Mouse (Mus musculus): ENCODE data around the gene Barhl1.

Gene Barhl1

GRCm38 (mm10) chr2:28912039-28912700 lies 4.3 kb downstream of the Barhl1 start:
- DNase-seq (ENCODE audit: inconsistent age in 2 of 2, low spot score in 1 of 2): no peak

- no peak for DNase-seq (ENCODE audit: inconsistent age in 2 of 2, low spot score in 1 of 2)
These were observed 5.0 kb downstream of the Barhl1 start for GRCm38 (mm10) chr2:28911331-28912038.

- DNase-seq (ENCODE audit: inconsistent age in 2 of 2, low spot score in 1 of 2): no peak
These were observed 5.6 kb downstream of the Barhl1 start for GRCm38 (mm10) chr2:28910877-28911276.

GRCm38 (mm10) chr2:28909818-28910710 lies 6.4 kb downstream of the Barhl1 start:
- no peak for DNase-seq (ENCODE audit: inconsistent age in 2 of 2, low spot score in 1 of 2)

- DNase-seq (ENCODE audit: inconsistent age in 2 of 2, low spot score in 1 of 2): peak in 1 of 2 experiments; percentile 38
These were observed 7.2 kb downstream of the Barhl1 start for GRCm38 (mm10) chr2:28909186-28909817.

- DNase-seq (ENCODE audit: inconsistent age in 2 of 2, low spot score in 1 of 2): peak; percentile 20 to 83
These were observed 7.9 kb downstream of the Barhl1 start for GRCm38 (mm10) chr2:28908389-28909153.

- no peak for DNase-seq (ENCODE audit: inconsistent age in 2 of 2, low spot score in 1 of 2)
These were observed 8.6 kb downstream of the Barhl1 start for GRCm38 (mm10) chr2:28907691-28908388.

GRCm38 (mm10) chr2:28905561-28905960 lies 10.9 kb downstream of the Barhl1 start:
- peak in 1 of 2 experiments; percentile 84 for DNase-seq (ENCODE audit: inconsistent age in 2 of 2, low spot score in 1 of 2)

GRCm38 (mm10) chr2:28904786-28905185 lies 11.7 kb downstream of the Barhl1 start:
- DNase-seq (ENCODE audit: inconsistent age in 2 of 2, low spot score in 1 of 2): peak; percentile 17 to 84

- peak in 1 of 2 experiments; percentile 74 for DNase-seq (ENCODE audit: inconsistent age in 2 of 2, low spot score in 1 of 2)
These were observed 12.6 kb downstream of the Barhl1 start for GRCm38 (mm10) chr2:28903871-28904270.

- DNase-seq (ENCODE audit: inconsistent age in 2 of 2, low spot score in 1 of 2): no peak
These were observed 14.2 kb downstream of the Barhl1 start for GRCm38 (mm10) chr2:28902291-28902690.

- no peak for DNase-seq (ENCODE audit: inconsistent age in 2 of 2, low spot score in 1 of 2)
These were observed 19.0 kb downstream of the Barhl1 start for GRCm38 (mm10) chr2:28897340-28897899.

GRCm38 (mm10) chr2:28895876-28896275 lies 20.6 kb downstream of the Barhl1 start:
- DNase-seq (ENCODE audit: inconsistent age in 2 of 2, low spot score in 1 of 2): no peak

- no peak for DNase-seq (ENCODE audit: inconsistent age in 2 of 2, low spot score in 1 of 2)
These were observed 22.9 kb downstream of the Barhl1 start for GRCm38 (mm10) chr2:28893526-28893925.

GRCm38 (mm10) chr2:28892796-28893195 lies 23.7 kb downstream of the Barhl1 start:
- DNase-seq (ENCODE audit: inconsistent age in 2 of 2, low spot score in 1 of 2): no peak

GRCm38 (mm10) chr2:28884914-28885313 lies 31.6 kb downstream of the Barhl1 start:
- DNase-seq (ENCODE audit: inconsistent age in 2 of 2, low spot score in 1 of 2): no peak

GRCm38 (mm10) chr2:28882826-28883485 lies 33.5 kb downstream of the Barhl1 start:
- no peak for DNase-seq (ENCODE audit: inconsistent age in 2 of 2, low spot score in 1 of 2)

- no peak for DNase-seq (ENCODE audit: inconsistent age in 2 of 2, low spot score in 1 of 2)
These were observed 34.4 kb downstream of the Barhl1 start for GRCm38 (mm10) chr2:28882047-28882446.

- no peak for DNase-seq (ENCODE audit: inconsistent age in 2 of 2, low spot score in 1 of 2)
These were observed 35.2 kb downstream of the Barhl1 start for GRCm38 (mm10) chr2:28881275-28881674.
